Mouse (Mus musculus) neural tube, embryonic 15.5 days (tissue): ENCODE measurements around the gene Dennd2d. TPM values are rescaled to one million over a fixed set of nuclear protein-coding genes. Genes with fewer than 3 reads are reported as not detected.

ENCODE experiments used
- ATAC-seq: fragments of 200-750 bp; cut with Nextera tagmentation; 2 replicates; pipeline ENCODE4 v1.8.0; 2017; ENCODE audit warnings: mild to moderate bottlenecking, moderate TSS enrichment, moderate library complexity; ENCODE audit not compliant: low FRiP score
- H3K27ac ChIP-seq: fragments of 300-500 bp; sonication (generic); replicated peaks from 2 replicates; pipeline ENCODE4 v1.5.1; 2015; ENCODE audit warnings: mild to moderate bottlenecking, inconsistent platforms
- H3K27me3 ChIP-seq: fragments of 300-500 bp; sonication (generic); replicated peaks from 2 replicates; pipeline ENCODE4 v1.6.1; 2015; ENCODE audit warnings: inconsistent platforms
- H3K36me3 ChIP-seq: fragments of 300-500 bp; sonication (generic); 2 replicates; pipeline ENCODE4 v1.6.1; 2015; ENCODE audit warnings: inconsistent platforms
- H3K4me1 ChIP-seq: fragments of 300-500 bp; sonication (generic); 2 replicates; pipeline ENCODE4 v1.6.1; 2015; ENCODE audit warnings: inconsistent platforms
- H3K4me2 ChIP-seq: fragments of 300-500 bp; sonication (generic); 2 replicates; pipeline ENCODE4 v1.6.1; 2015; ENCODE audit warnings: inconsistent platforms, mild to moderate bottlenecking, moderate library complexity
- H3K4me3 ChIP-seq: fragments of 300-500 bp; sonication (generic); replicated peaks from 2 replicates; pipeline ENCODE4 v1.5.1; 2015; ENCODE audit warnings: mild to moderate bottlenecking, inconsistent platforms
- H3K9ac ChIP-seq: fragments of 300-500 bp; sonication (generic); replicated peaks from 2 replicates; pipeline ENCODE4 v1.6.1; 2015; ENCODE audit warnings: mild to moderate bottlenecking, inconsistent platforms
- H3K9me3 ChIP-seq: fragments of 300-500 bp; sonication (generic); replicated peaks from 2 replicates; pipeline ENCODE4 v1.6.1; 2016; ENCODE audit warnings: inconsistent platforms
- WGBS: fragments of 180-500 bp; shearing (Covaris S2); methylation state at CpG from one replicate; pipeline ENCODE4 v1.1.7; 2015; ENCODE audit warnings: mixed read lengths; 5-methylcytosine and 5-hydroxymethylcytosine counted together
- polyA plus RNA-seq: library from polyadenylated mRNA; unstranded; fragments of >200 nt; fragmentation: Nextera tagmentation; extraction: Ambion mirVana; gene quantifications from 2 replicates; pipeline ENCODE4 v1.2.1, GENCODE M21; 2015

The Dennd2d gene
- 0.52 and 7.0 TPM in 2 replicates for polyA plus RNA-seq

DNA sequence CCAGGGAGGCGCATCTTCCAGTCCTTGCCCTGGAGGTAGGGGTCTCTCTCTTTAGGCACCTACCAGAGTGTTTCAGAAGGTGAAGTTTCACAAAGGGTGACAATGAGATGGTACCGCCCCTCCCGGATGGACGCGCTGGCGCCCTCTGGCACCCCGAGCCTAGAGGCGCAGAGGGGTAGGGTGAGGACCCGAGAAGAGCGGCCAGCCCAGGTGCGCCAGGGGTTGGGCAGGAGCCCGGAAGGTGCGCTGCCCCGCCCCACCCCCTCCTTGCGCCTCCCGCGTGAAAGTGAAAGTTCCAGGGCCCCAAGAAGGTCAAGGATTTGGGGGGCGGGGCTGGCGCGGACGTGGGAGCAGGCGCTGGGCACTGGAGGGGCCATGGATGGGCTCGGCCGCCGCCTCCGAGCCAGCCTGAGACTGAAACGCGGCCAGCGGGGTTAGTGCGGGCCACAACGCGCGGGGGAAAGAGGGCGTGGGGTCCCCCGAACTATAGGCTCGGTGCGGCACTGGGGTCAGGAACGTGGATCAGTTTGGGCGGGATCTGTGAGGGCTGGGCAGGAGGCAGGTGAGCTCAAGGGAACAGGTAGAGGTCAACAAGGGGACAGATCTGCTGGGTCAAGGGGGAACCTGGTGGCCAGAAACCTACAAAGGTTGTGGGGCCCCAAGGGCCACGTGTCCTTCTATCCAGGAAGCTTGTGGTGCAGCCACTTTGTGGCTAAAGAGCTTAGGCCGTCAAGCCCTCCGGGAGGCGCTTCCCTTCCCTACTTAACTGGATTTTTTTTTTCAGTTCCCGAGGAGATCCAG lies at the start of gene Dennd2d:
TSS of gene Dennd2d (plus strand) at position 125 of the 801 bp plus-strand sequence.
- Histone ChIP-seq H3K27ac (no peak within 1 kb of the TSS), H3K9me3 (no peaks in the 10 kb centered on the region), H3K4me1 (peaks cover 10% of the 10 kb centered on the region), H3K9ac (peak within 1 kb of the TSS; percentile 53), H3K36me3 (no peaks in the 10 kb centered on the region), H3K4me2 (peak within 1 kb of the TSS; percentile 98), H3K27me3 (peaks cover 12% of the 10 kb centered on the region), H3K4me3 (peak within 1 kb of the TSS; percentile 51)
- ATAC-seq, result peak; percentile 66
- 4% methylated on average over 44 of the region's 44 CpGs for WGBS

DNA sequence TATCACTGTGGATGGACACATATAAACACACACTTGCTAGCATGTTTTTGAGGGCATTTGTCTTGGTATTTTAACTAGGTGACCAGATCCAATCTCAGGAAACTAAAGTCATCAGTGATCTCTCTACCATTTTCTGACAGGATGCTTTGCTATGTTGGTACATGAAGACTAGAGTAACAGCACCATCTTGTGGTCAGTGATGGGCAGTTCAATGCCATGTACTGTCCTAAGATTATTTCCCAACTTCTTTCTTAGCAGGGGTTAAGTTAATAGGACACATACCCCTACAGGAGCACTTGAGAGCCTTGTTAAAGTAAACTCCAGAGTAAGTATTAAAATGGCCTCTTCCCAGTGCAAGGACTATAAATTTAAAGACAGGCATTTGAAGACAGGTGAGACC lies 33.6 kb upstream of the Dennd2d start:
- H3K9ac ChIP-seq, result no peak overlapping the region
- H3K36me3 ChIP-seq, result no peaks in the 10 kb centered on the region
- H3K27ac ChIP-seq, result no peak overlapping the region
- no peak overlapping the region for H3K4me3 ChIP-seq
- H3K27me3 ChIP-seq, result no peaks in the 10 kb centered on the region
- H3K9me3 ChIP-seq, result no peaks in the 10 kb centered on the region
- H3K4me2 ChIP-seq, result no peak overlapping the region
- H3K4me1 ChIP-seq, result no peaks in the 10 kb centered on the region
- ATAC-seq, result peak; percentile 74

DNA sequence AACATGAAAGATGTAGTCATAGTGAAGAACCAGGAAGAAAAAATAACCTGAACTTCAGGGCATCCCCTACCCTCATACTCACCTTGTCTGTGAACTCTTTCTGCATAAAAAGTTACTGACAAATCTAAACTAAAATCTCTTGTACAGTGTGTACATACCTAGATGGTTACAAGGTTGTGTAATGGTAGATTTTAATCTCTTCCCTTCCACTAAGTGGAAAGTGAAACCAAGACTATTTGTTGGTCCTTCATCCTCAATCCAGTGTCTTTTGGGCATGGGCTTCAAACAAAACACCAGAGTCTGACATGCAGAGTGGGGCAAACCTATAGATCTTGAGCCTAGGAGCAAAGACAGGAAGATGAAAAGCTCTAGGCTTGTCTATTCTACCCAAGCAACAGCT lies 33.2 kb upstream of the Dennd2d start:
- Histone ChIP-seq H3K36me3 (no peaks in the 10 kb centered on the region), H3K27me3 (no peaks in the 10 kb centered on the region), H3K4me2 (no peak overlapping the region)

DNA sequence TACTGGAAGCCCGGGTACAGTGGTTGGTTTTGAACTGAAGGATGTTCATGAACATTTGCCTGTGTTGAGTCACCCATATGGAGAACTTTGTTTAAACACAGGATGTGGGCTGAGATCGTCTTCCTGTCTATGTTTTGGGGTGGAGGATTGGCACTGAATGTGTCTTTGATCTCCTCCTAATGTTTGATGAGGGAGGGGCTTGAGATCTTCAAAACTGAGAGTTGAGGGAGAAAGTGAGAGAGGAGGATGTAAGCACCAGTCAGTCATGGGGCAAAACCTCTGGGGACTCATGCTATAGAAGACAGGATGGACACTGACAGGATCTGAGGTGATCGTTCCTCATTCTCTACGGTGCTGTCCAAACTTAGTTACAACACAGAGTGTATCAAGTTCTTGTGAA lies 32.6 kb upstream of the Dennd2d start:
- Histone ChIP-seq H3K9ac (no peak overlapping the region), H3K9me3 (no peaks in the 10 kb centered on the region), H3K27me3 (no peaks in the 10 kb centered on the region), H3K4me2 (no peak overlapping the region), H3K27ac (no peak overlapping the region), H3K4me3 (no peak overlapping the region), H3K4me1 (no peaks in the 10 kb centered on the region), H3K36me3 (no peaks in the 10 kb centered on the region)
- no peak for ATAC-seq
- WGBS, result 83% methylated on average over 4 of the region's 4 CpGs

More for the DNA sequence above, 33.2 kb upstream of the Dennd2d start:
- Histone ChIP-seq H3K27ac (no peak overlapping the region), H3K9ac (no peak overlapping the region), H3K9me3 (no peaks in the 10 kb centered on the region), H3K4me3 (no peak overlapping the region), H3K4me1 (no peaks in the 10 kb centered on the region)
- ATAC-seq, result no peak

DNA sequence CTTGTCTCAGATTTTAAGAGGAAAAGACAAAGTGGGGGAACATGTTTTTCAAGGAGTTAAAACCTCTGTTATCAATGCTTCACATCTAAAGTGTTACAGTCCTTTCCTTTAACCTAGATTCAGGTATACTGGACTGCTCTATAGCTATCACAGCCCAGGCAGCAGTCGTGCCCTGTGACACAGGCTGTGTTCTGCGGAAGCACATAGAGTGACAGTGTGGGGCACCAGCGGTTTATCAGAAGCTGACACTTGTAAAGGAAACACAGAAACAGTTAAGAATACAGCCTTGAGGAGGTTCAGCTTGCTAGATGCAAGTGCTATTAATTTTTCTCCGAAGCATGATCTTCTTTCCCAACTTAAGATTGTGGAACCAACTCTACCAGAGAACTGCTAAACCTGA lies 29.6 kb upstream of the Dennd2d start:
- no peak for ATAC-seq
- no peaks in the 10 kb centered on the region for H3K4me1 ChIP-seq
- H3K4me2 ChIP-seq, result no peak overlapping the region
- no peak overlapping the region for H3K27ac ChIP-seq
- no peak overlapping the region for H3K4me3 ChIP-seq
- H3K9ac ChIP-seq, result no peak overlapping the region
- 82% methylated on average over 4 of the region's 4 CpGs for WGBS
- H3K27me3 ChIP-seq, result no peaks in the 10 kb centered on the region
- no peaks in the 10 kb centered on the region for H3K36me3 ChIP-seq
- H3K9me3 ChIP-seq, result no peaks in the 10 kb centered on the region

DNA sequence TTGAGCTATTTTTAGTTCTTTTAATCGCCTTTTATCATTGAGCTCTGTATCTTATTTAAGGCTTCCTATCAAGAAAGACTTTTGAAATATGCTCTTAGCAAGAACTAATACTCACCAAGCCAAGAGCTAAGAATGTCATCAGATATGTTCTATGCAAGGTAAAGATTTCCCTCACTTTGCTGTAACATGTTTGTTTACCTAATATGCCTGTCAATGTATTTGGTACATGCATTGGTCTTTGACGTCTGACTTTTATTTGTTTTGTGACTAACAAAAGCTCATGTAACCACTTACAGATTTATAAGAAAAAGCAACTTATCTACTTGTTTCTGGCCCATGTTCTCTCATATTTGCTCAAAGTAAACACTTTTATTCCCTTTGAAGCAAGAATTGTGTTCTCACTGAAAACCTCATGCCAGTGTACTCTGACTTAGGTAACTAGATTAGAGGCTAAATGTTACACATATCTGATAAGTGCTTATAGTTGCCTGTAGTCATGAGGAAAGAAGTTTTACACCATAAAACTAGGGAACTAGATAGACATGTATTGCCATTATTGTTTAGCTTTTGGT lies 24.8 kb upstream of the Dennd2d start:
- Histone ChIP-seq H3K9ac (no peak overlapping the region), H3K36me3 (no peaks in the 10 kb centered on the region), H3K9me3 (no peaks in the 10 kb centered on the region), H3K27me3 (no peaks in the 10 kb centered on the region), H3K27ac (no peak overlapping the region), H3K4me2 (no peak overlapping the region), H3K4me1 (no peaks in the 10 kb centered on the region), H3K4me3 (no peak overlapping the region)
- WGBS, result 83% methylated on average over 2 of the region's 2 CpGs
- ATAC-seq, result no peak

DNA sequence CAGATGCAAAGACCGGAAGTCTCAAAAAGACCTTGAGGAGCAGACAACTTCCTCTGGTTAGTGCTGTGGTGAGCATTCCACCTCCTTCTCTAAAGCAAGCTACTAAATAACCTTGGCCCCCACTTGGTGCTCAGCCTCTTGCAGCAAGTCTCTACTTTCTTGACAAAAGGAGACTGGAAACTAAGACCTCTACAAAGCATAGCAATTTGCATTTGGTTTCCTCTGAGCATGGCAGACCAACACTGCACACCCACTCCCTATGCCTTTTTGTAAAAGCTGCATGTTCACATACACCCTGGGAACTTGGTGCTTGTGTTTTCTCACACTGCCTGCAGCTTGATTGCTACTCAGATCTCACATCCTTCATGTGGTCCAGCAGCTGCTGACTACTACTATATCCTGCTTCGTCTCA lies 20.1 kb upstream of the Dennd2d start:
- H3K9me3 ChIP-seq, result no peaks in the 10 kb centered on the region
- H3K4me2 ChIP-seq, result no peak overlapping the region
- ATAC-seq, result no peak
- H3K4me1 ChIP-seq, result no peaks in the 10 kb centered on the region
- H3K27me3 ChIP-seq, result no peaks in the 10 kb centered on the region
- H3K36me3 ChIP-seq, result no peaks in the 10 kb centered on the region
- no peak overlapping the region for H3K27ac ChIP-seq
- no peak overlapping the region for H3K4me3 ChIP-seq
- WGBS, result 92% methylated on average over 2 of the region's 2 CpGs
- no peak overlapping the region for H3K9ac ChIP-seq

DNA sequence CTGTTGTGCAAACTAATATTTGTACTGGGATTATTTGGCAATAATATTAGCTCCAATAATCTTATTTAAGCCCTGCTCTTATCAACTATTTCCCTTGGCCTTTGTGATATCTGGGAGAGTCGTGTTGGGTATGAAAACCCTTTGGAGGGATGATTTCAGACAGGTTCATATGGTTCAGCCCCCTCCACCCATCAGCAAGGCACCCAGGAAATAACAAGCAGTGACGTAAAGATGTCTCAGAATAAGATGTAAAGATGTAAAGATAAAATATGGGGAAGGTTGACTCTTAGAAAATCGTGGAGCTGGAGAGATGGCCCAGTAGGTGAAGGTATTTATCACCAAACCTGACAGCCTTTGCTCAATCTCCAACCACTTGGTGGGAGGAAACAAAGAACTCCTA lies 19.7 kb upstream of the Dennd2d start:
- Histone ChIP-seq H3K36me3 (no peaks in the 10 kb centered on the region), H3K27me3 (no peaks in the 10 kb centered on the region), H3K4me2 (no peak overlapping the region), H3K9ac (no peak overlapping the region), H3K4me1 (no peaks in the 10 kb centered on the region), H3K4me3 (no peak overlapping the region), H3K9me3 (no peaks in the 10 kb centered on the region), H3K27ac (no peak overlapping the region)
- 68% methylated on average over 3 of the region's 3 CpGs for WGBS
- no peak for ATAC-seq

DNA sequence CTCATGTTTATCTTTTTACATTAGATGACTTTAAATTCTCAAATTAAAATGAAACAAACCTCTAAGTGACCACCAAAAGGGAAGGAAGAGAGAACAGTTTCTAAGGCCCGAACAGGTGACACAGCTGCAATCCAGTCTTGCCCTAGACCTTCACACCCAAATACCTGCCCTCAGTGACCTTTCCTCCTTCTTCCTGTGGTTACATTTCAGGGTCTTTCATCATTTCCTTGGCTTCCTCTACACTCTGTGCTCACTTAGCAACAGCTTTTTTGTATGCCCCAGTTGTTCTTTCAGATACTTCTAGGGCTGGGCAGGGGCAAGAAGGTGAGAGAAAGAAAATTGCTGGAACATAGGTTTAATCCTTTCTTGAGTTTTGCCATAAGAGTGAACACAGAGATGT lies 17.5 kb upstream of the Dennd2d start:
- Histone ChIP-seq H3K4me1 (no peaks in the 10 kb centered on the region), H3K27ac (no peak overlapping the region), H3K4me3 (no peak overlapping the region), H3K9ac (no peak overlapping the region), H3K4me2 (no peak overlapping the region), H3K9me3 (no peaks in the 10 kb centered on the region), H3K36me3 (no peaks in the 10 kb centered on the region), H3K27me3 (no peaks in the 10 kb centered on the region)
- 94% methylated on average over 1 of the region's 1 CpGs for WGBS
- ATAC-seq, result no peak

DNA sequence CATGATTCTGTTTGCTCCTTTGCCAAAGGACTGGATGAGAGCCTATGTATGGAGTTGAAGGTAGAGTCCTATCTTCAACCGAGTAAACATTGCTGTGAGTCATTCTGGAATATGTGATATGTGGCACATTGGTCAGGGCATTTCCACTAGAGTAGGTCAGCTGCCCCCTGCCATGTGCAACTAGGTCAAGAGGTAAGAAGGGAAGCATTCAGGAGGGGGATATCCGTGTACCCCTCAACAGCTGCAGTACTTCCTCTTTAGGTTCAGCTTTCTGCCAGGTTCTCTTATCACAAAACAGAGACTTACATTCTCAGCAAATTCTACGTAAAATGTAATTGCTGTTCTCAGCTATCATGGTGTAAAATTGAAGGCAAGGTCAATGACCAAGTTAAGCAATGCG lies 8.0 kb upstream of the Dennd2d start:
- Histone ChIP-seq H3K36me3 (no peaks in the 10 kb centered on the region), H3K9ac (no peak overlapping the region), H3K4me3 (no peak overlapping the region), H3K27me3 (no peaks in the 10 kb centered on the region), H3K4me1 (no peaks in the 10 kb centered on the region), H3K4me2 (no peak overlapping the region), H3K27ac (no peak overlapping the region), H3K9me3 (no peaks in the 10 kb centered on the region)
- ATAC-seq, result no peak
- WGBS, result 88% methylated on average over 4 of the region's 4 CpGs

DNA sequence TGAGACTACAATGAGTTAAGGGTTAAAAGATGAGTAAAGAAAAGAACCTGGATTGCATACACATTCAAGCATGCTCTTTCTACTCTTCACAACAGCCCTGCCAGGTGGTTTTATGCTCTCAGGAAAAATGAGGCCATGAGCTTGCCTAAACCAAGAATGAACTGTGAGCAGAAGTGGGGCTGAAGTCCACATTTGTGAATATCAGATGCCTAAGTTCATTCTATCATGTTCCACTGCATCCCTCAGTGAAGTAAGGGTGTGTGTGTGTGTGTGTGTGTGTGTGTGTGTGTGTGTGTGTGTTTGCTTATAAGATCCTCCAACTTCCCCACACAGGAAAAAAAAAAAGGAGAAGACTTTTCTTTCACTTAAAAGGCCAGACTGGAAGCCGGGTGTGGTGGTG lies 5.3 kb upstream of the Dennd2d start:
- H3K9ac ChIP-seq, result no peak overlapping the region
- no peak for ATAC-seq
- H3K27ac ChIP-seq, result no peak overlapping the region
- H3K4me2 ChIP-seq, result no peak overlapping the region
- no peaks in the 10 kb centered on the region for H3K4me1 ChIP-seq
- no peaks in the 10 kb centered on the region for H3K36me3 ChIP-seq
- peaks cover 7% of the 10 kb centered on the region for H3K27me3 ChIP-seq
- H3K9me3 ChIP-seq, result no peaks in the 10 kb centered on the region
- 71% methylated on average over 1 of the region's 1 CpGs for WGBS
- H3K4me3 ChIP-seq, result no peak overlapping the region

DNA sequence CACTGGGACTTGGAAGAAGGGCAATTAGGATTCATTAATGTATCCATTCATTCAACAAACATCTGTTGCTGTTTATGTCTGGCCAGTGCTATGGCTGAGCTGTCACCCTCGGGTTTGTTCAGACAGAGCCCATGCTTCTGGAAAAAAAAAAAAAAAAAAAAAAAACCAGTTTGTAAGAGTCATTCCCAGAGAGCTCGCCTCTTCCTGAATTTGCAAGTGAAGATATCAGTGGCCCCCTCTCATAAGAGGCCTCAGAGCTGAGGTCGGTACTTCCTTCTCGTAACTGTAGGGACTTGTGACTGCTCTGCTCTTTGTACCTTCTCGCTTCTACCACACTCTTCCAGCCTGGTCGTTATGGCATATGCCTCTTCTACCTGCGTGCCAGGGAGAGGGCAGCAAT lies 1.1 kb downstream of the Dennd2d start:
- Histone ChIP-seq H3K36me3 (no peaks in the 10 kb centered on the region), H3K4me2 (peak overlapping the region; percentile 98; the same call in 1 of the 2 replicates), H3K4me1 (peaks cover 10% of the 10 kb centered on the region), H3K9me3 (no peaks in the 10 kb centered on the region), H3K27me3 (peaks cover 12% of the 10 kb centered on the region), H3K27ac (no peak overlapping the region), H3K4me3 (no peak overlapping the region), H3K9ac (no peak overlapping the region)
- WGBS, result 75% methylated on average over 7 of the region's 7 CpGs
- no peak for ATAC-seq
